Mouse (Mus musculus) testis, postnatal 14 days (tissue): Measurements from ENCODE around the gene Rc3h1.
"Not testable (repeated sequence)": the region's sequence is repeated elsewhere in the genome, so short reads cannot be mapped to it uniquely, and the experiment has no call there.

Source experiments
- DNase-seq: peaks from one replicate; pipeline ENCODE4 v3.0.0; 2021; ENCODE audit warnings: low spot score

Gene Rc3h1

GRCm38 (mm10) chr1:160906057-160906557 is at the start of gene Rc3h1:
TSS of gene Rc3h1 (plus strand) at chr1:160906418.
- peak; percentile 96 for DNase-seq

- DNase-seq: no peak
Measured at GRCm38 (mm10) chr1:160858132-160858531, 48.1 kb upstream of the Rc3h1 start.

- DNase-seq: not testable (repeated sequence)
Measured at GRCm38 (mm10) chr1:160859874-160860273, 46.3 kb upstream of the Rc3h1 start.

GRCm38 (mm10) chr1:160861142-160861541 is 45.1 kb upstream of the Rc3h1 start:
- DNase-seq: no peak

- DNase-seq: no peak
Measured at GRCm38 (mm10) chr1:160861632-160862031, 44.6 kb upstream of the Rc3h1 start.

GRCm38 (mm10) chr1:160863027-160863426 is 43.2 kb upstream of the Rc3h1 start:
- no peak for DNase-seq

GRCm38 (mm10) chr1:160874757-160875156 is 31.5 kb upstream of the Rc3h1 start:
- no peak for DNase-seq

- no peak for DNase-seq
Measured at GRCm38 (mm10) chr1:160876968-160877367, 29.2 kb upstream of the Rc3h1 start.

- no peak for DNase-seq
Measured at GRCm38 (mm10) chr1:160878485-160878884, 27.7 kb upstream of the Rc3h1 start.

- DNase-seq: not testable (repeated sequence)
Measured at GRCm38 (mm10) chr1:160881378-160881777, 24.8 kb upstream of the Rc3h1 start.

- DNase-seq: no peak
Measured at GRCm38 (mm10) chr1:160881968-160882367, 24.2 kb upstream of the Rc3h1 start.

GRCm38 (mm10) chr1:160884273-160884672 is 21.9 kb upstream of the Rc3h1 start:
- no peak for DNase-seq

GRCm38 (mm10) chr1:160884993-160885392 is 21.2 kb upstream of the Rc3h1 start:
- no peak for DNase-seq

- no peak for DNase-seq
Measured at GRCm38 (mm10) chr1:160899701-160900100, 6.5 kb upstream of the Rc3h1 start.

GRCm38 (mm10) chr1:160904047-160904446 is 2.2 kb upstream of the Rc3h1 start:
- no peak for DNase-seq

GRCm38 (mm10) chr1:160906558-160907481 is 602 bp downstream of the Rc3h1 start:
- peak; percentile 83 for DNase-seq

- no peak for DNase-seq
Measured at GRCm38 (mm10) chr1:160910176-160910575, 4.0 kb downstream of the Rc3h1 start.

- DNase-seq: no peak
Measured at GRCm38 (mm10) chr1:160910812-160911211, 4.6 kb downstream of the Rc3h1 start.

GRCm38 (mm10) chr1:160919383-160919782 is 13.2 kb downstream of the Rc3h1 start:
- no peak for DNase-seq

GRCm38 (mm10) chr1:160921938-160922337 is 15.7 kb downstream of the Rc3h1 start:
- DNase-seq: no peak

GRCm38 (mm10) chr1:160931320-160931719 is 25.1 kb downstream of the Rc3h1 start:
- DNase-seq: no peak

- no peak for DNase-seq
Measured at GRCm38 (mm10) chr1:160933896-160934482, 27.8 kb downstream of the Rc3h1 start.

- no peak for DNase-seq
Measured at GRCm38 (mm10) chr1:160935551-160935950, 29.3 kb downstream of the Rc3h1 start.
